Mouse (Mus musculus) spleen, postnatal 4 days (tissue): ENCODE results near the gene Tpm1.

Experiments used
- DNase-seq, 2 experiments: peaks; one replicate each; pipeline ENCODE4 v3.0.0; 2022; ENCODE audit warnings: low spot score in 2 of 2

The Tpm1 gene

DNA sequence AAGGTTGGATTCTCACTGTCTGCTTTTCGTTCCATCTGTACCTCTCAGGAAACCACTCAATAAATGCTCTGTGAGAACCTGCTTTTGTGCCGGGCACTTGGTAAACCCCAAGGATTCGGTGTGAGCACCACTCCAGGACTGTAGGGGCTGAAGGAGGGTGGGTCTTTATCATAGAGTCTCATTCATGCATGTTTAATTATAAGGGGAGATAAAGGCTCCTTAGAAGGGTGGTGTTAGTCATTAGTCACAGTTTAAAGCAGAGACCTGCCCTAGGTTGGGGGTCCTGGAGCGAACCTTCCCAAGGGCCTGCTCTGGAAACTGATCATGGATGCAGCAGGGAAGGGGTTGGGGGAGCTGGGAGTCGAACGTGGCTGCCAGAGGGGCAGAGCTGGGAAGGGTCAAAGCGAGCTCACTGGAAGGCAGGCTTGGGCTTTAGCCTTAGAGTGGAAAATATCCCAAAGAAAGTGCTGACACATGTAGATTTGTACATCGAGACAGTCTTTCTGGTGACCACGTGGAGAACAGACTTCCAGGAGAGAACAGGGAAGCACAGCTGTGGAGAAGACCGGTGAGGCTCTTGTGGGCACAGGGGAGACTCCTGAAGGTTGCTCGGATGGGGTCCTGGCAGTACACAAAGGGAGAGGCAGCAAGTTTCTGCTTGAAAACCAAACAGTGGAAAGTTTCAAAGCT is 60.9 kb downstream of the Tpm1 start:
- no peak for DNase-seq

DNA sequence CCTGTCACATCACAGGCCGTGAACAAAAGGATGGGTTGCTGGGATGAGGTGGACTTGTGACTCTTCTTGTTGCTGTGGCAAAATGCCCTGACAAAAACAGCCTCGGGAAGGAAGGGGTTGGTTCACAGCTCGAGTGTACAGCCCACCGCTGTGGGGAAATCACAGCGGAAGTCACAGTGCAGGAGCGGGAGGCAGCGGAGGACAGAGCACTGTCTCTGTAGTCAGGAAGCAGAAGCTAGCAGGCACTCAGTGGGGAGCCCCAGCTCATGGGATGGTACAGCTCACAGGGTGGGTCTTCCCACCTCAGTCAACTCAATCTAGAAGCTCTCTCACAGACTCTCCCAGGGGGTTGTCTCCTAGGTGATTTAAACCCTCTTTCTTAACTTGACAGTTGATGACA is 63.8 kb downstream of the Tpm1 start:
- DNase-seq: no peak

DNA sequence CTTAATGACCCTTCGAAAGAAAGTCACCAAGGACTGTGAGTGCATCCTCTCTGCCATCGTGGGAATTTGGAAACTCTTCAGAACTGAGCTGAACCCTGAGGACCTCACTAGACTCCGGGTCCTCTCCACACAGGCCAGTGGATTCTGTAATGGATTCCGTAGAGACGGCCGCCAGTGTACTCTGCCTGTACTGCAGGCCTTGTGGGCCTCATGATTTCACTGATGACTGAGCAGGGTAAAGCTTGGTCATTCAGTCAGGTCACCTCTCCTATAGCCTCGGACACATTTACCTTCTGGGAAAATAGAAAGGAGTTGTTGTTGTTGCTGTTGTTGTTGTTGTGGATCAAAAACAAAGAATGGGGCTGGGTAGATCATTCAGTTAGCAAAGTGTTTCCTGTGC is 67.1 kb downstream of the Tpm1 start:
- DNase-seq: no peak

DNA sequence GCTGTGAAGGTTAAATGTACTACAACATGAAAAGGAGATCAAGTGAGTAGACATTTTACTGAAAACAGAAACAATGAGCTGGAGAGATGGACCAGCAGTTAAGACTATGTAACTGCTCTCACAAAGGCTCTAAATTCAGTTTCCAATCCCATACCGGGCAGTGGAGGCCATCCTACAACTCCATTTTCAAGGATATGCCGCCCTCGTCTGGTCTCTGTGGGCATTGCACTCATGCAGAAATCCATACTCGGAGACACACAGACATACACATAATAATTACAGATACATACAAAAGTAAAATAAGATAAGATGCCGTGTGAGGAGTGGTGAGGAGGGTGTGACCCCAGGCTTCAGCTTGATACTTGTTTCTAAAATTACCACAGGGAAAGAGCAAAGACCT is 68.7 kb downstream of the Tpm1 start:
- peak; percentile 83 to 94 for DNase-seq

DNA sequence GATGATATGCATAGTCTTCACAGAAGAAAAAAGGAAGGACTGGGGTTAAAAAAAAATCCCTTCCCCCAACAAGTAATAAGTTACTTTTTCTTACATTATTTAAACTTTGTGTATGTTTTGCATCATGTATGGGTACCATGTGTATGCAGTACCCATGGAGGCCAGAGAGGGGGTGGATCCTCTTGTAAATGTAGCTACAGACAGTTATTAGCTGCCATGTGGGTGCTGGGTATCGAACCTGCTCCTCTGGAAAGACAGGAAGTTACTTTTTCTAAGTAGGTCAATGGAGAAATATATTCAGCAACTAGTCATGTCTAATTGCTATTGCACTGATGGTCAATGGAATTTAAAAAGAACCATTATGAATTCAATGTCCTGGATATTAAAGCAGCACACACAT is 70.7 kb downstream of the Tpm1 start:
- no peak for DNase-seq

DNA sequence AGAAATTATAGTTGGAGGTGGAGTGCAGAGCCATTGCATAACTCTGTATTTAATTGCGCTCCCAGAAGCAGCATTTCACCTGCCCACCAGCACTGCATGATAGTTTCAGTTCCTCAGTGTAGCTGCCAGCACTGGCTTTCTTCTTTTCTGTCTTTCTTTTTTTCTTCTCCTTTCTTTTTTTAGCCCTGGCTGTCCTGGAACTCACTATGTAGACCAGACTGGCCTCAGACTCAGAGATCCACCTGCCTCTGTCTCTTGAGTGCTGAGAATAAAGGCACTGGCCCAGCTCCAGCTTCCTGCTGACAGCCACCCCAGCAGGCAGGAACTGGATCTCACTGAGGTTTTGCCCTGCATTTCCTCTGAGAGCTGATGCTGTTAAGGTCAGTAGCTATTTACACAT is 71.2 kb downstream of the Tpm1 start:
- DNase-seq: no peak

DNA sequence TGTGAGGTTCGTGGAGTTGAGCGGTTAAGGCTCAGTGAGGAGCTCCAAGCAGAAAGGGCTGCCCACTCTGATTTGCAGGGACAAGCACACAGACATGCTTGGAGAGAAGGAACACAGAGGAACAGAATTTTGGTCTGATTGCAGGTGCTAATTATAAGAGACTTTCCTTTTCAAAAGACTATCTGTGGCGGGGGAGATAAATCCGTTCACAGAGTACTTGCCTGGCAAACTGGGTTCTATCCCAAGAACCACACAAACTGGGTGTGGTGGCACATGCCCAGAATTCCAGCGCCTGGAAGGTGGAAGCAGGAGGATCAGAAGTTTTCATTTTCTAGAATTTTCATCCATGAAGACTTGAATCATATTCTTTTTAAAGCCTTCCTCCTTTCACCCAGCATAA is 72.1 kb downstream of the Tpm1 start:
- no peak for DNase-seq

DNA sequence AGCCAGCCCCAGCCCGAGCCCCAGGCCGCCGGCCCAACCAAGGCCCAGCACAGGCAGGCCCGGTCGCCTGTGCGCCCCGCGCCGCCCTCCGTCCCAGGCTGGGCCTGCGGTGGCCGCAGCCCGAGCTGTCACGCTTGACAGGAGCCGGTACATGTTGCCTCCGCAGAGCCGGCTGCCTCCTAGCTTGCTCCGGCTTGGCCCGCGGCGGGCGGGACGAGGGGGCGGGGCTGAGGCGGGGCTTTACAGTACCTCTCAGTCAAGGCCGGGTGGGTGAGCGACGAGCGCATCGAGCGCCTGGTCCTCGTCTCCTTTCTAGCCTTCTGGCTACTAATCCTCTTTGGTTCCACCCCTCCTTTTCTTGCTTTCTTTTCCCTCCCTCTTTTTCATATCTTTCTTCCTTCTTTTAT is 74.0 kb downstream of the Tpm1 start, which contains the start of gene Lactb:
TSS of gene Lactb (minus strand) at position 246 of the 407 bp plus-strand sequence.
- DNase-seq: peak; percentile 96 to 98

DNA sequence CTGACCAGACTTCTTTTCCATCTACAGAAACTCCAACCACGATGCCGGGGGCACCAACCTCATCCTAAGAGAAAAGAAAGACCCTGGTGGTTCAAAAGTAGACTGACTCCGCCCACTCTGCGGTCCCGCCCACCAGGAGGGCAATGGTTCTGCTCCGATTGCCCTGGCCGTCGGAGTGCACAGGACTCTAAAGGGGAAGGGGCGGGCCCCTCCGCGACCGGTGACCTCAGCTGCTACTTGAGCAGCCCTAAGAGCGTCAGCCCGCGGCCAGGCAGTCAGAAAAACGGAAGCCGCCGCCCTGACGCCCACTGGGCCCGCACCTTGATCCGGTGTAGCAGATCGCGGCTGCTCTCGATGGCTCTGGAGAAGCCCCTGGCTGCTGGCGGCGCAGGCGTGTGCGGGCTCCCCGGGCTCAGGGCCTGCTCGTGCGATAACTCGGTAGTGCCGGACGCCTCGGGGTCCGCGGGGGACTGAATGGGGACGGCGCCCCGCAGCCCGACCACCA is 74.4 kb downstream of the Tpm1 start:
- peak; percentile 85 to 91 for DNase-seq
